Mouse (Mus musculus): ENCODE data around the gene Rab44.

- no peak for TF ChIP-seq CTCF (conservative IDR thresholded peaks at IDR 0.05; ENCODE audit: insufficient read depth, insufficient read length, low read depth, low read length)
- TF ChIP-seq POLR2A (IDR thresholded peaks at IDR 0.05; ENCODE audit: low read depth, low read length), result no peak
Observed at GRCm38 (mm10) chr17:29067847-29068246, 46.1 kb upstream of the Rab44 start.
